Mouse (Mus musculus) embryonic fibroblast, embryonic 13.5 days (primary cell): ENCODE measurements at regions not wholly inside any gene's neighbourhood (a gene's known extent, or its start where the extent isn't known, plus 50 kb on each side); places are given as distances from the start of the nearest gene placed in this dataset.

Source experiments
- CTCF ChIP-seq: IDR thresholded peaks from 2 replicates; pipeline ENCODE4 v1.5.1; 2011; ENCODE audit warnings: mild to moderate bottlenecking, control low read depth, low read length, moderate library complexity, borderline replicate concordance; ENCODE audit not compliant: insufficient read depth
- POLR2A ChIP-seq: IDR thresholded peaks from 2 replicates; pipeline ENCODE4 v1.6.1; 2011; ENCODE audit warnings: low read depth, mild to moderate bottlenecking, control low read depth, low read length, moderate library complexity

DNA sequence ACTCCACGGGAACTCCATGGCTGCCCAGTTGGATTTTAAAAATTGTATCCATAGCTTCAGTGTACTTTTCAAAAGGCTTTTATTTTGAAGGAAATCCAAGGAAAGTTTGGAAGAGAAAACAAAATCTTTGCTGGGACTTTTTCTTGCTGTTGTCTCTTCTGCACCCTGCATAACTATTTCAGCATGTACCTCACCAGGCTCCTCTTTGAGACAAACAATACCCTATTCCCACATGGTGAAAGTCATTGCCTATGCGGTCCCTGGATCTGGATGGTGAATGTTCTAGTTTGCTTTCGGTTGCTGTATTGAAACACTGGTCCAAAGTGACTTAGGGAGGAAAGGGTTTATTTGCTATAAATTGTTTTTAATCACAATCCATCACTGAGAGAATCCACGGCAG, 69.3 kb downstream of the C1d start:
- TF ChIP-seq CTCF (no peak), POLR2A (no peak)
